Mouse (Mus musculus) neural tube, embryonic 10.5 days (tissue): ENCODE measurements at regions not wholly inside any gene's neighbourhood (a gene's known extent, or its start where the extent isn't known, plus 50 kb on each side); places are given as distances from the start of the nearest gene placed in this dataset.
"Not testable (repeated sequence)": the region's sequence is repeated elsewhere in the genome, so short reads cannot be mapped to it uniquely, and the experiment has no call there.

Source experiments
- DNase-seq: peaks from one replicate; pipeline ENCODE4 v3.0.0-alpha.2; 2017; ENCODE audit warnings: low spot score; ENCODE audit errors: extremely low spot score

- no peak for DNase-seq
Observed at GRCm38 (mm10) chr2:168424277-168425099, 143.0 kb upstream of the Kcng1 start.

GRCm38 (mm10) chr2:168423551-168423950 lies 142.0 kb upstream of the Kcng1 start:
- no peak for DNase-seq

- peak; percentile 37 for DNase-seq
Observed at GRCm38 (mm10) chr2:168415140-168415539, 133.6 kb upstream of the Kcng1 start.

GRCm38 (mm10) chr2:168414110-168414872 lies 132.8 kb upstream of the Kcng1 start:
- no peak for DNase-seq

GRCm38 (mm10) chr2:168412853-168413252 lies 131.3 kb upstream of the Kcng1 start:
- no peak for DNase-seq

GRCm38 (mm10) chr2:168402782-168403513 lies 121.4 kb upstream of the Kcng1 start:
- DNase-seq = no peak

GRCm38 (mm10) chr2:168399088-168399709 lies 117.7 kb upstream of the Kcng1 start:
- DNase-seq = no peak

- DNase-seq = no peak
Observed at GRCm38 (mm10) chr2:168396316-168396715, 114.8 kb upstream of the Kcng1 start.

- no peak for DNase-seq
Observed at GRCm38 (mm10) chr2:168393341-168393740, 111.8 kb upstream of the Kcng1 start.

- DNase-seq = not testable (repeated sequence)
Observed at GRCm38 (mm10) chr2:168392171-168392570, 110.6 kb upstream of the Kcng1 start.

GRCm38 (mm10) chr2:168380606-168381005 lies 99.1 kb upstream of the Kcng1 start:
- no peak for DNase-seq

- DNase-seq = no peak
Observed at GRCm38 (mm10) chr2:168372356-168372755, 90.8 kb upstream of the Kcng1 start.

GRCm38 (mm10) chr2:168371245-168371644 lies 89.7 kb upstream of the Kcng1 start:
- DNase-seq = no peak

GRCm38 (mm10) chr2:168359200-168359599 lies 77.7 kb upstream of the Kcng1 start:
- no peak for DNase-seq

- DNase-seq = no peak
Observed at GRCm38 (mm10) chr2:168358551-168358950, 77.0 kb upstream of the Kcng1 start.

- DNase-seq = no peak
Observed at GRCm38 (mm10) chr2:168357815-168358214, 76.3 kb upstream of the Kcng1 start.

- DNase-seq = no peak
Observed at GRCm38 (mm10) chr2:168354397-168354796, 72.9 kb upstream of the Kcng1 start.

- no peak for DNase-seq
Observed at GRCm38 (mm10) chr2:168352626-168353025, 71.1 kb upstream of the Kcng1 start.

- DNase-seq = no peak
Observed at GRCm38 (mm10) chr2:168352194-168352593, 70.7 kb upstream of the Kcng1 start.

GRCm38 (mm10) chr2:168345384-168345783 lies 63.8 kb upstream of the Kcng1 start:
- no peak for DNase-seq

GRCm38 (mm10) chr2:168343705-168344104 lies 62.2 kb upstream of the Kcng1 start:
- no peak for DNase-seq
